Mouse (Mus musculus) gastrocnemius, adult 18-20 months (tissue): ENCODE measurements at regions not wholly inside any gene's neighbourhood (a gene's known extent, or its start where the extent isn't known, plus 50 kb on each side); places are given as distances from the start of the nearest gene placed in this dataset.

ENCODE experiments used
- DNase-seq: peaks from one replicate; pipeline ENCODE4 v3.0.0; 2021; ENCODE audit warnings: low spot score

DNA sequence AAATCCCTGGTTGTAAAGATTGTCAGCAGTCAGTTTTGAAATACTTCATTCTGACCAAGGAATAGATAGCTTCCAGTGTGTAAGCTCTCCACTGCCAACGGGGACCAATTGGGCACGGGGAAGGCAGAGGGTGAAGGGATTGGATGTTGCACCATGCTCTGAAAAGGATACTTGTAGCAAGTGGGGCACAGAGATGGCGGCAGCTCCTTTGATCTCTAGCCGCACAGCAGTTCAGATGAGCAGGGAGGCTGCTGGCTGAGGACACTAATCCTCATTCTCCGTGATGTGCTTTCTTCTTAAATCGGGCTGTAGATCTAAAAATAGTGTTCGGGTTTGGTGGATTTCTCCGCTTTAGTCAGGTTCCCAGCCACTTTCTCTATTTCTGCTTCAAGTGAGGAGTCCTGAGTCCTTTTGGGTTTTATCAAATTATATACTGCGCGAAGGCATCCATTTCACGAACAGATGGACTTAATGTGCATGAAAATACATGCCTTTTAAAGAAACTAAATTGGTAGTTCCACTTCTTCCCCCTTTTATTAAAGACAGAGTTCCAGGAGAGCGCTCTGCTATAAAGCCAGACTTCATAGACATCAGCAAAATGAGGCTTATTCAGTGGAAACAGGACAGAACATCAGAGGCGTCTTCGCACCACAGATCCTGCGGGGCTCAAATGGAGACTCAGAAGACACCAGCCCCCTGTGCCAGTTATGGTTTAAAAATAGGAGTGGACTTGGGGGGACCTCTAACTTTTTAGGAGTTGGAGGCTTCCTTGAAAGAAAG, 225.1 kb upstream of the Klf4 start:
- DNase-seq, result no peak

GRCm38 (mm10) chr4:55749949-55750600, 217.8 kb upstream of the Klf4 start:
- peak; percentile 58 for DNase-seq

DNA sequence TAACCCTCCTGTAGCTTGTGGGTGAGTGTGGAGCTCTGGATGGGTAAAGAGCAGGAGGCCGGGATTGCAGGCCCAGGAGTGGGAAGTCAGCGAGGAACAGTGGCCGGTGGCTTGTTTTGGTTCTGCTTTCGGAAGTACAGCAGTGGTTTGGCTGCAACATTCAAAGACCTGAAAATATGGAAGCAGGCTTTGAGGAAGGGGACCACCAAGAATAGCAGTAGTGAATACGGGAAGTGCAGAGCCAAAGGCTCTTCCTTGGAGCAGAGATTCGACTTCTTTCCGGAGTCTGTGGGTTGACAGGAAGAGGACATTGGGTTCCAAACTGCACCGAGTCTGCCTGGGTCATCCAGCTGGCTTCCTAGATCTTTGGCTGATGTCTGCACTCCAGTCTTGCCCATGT, 209.1 kb upstream of the Klf4 start:
- DNase-seq, result peak; percentile 32

- no peak for DNase-seq
Observed at GRCm38 (mm10) chr4:55740062-55740461, 207.8 kb upstream of the Klf4 start.

GRCm38 (mm10) chr4:55738714-55739113, 206.4 kb upstream of the Klf4 start:
- no peak for DNase-seq

- no peak for DNase-seq
Observed at GRCm38 (mm10) chr4:55735453-55735852, 203.2 kb upstream of the Klf4 start.

GRCm38 (mm10) chr4:55734331-55734730, 202.1 kb upstream of the Klf4 start:
- no peak for DNase-seq

- peak; percentile 20 for DNase-seq
Observed at GRCm38 (mm10) chr4:55733223-55733622, 201.0 kb upstream of the Klf4 start.

- peak; percentile 72 for DNase-seq
Observed at GRCm38 (mm10) chr4:55732006-55732405, 199.7 kb upstream of the Klf4 start.

DNA sequence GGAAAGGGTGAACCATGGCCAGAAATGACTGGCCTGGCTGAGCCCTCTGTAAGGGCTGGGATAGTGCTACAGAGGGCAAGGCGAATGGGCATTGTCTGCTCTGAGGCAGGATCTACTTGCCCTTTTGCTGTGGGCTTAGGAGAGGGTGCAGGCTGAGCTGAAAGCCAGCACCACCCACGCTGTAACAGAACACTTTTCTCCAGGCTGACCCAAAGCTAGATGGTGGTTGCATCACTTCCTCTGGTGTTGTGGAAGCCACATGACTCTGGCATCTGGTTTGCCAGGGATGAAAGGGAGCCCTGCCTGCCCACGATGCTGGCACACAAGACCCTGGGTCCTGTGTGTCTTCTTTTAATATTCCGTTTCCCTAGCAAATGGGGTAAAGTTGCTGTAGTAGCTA, 198.0 kb upstream of the Klf4 start:
- no peak for DNase-seq

DNA sequence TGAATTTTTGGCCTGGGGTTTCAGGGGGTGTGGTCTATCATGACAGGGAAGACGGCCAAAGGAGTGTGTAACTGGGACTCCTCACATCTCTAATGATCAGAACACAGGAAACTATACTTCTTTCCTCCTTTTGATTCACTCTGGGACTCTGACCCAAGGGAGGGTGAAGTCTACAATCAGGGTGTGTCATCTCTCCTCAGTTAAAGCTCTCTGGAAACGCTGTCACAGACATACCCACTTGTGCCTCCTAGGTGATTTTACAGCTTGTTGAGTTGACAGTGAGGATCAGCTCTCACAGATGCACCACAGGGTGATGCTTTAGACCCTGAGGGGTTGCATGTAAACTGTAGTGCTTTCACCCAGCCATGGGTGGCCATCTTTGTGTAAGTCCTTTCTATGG, 194.9 kb upstream of the Klf4 start:
- DNase-seq, result no peak

- no peak for DNase-seq
Observed at GRCm38 (mm10) chr4:55726081-55726480, 193.8 kb upstream of the Klf4 start.

DNA sequence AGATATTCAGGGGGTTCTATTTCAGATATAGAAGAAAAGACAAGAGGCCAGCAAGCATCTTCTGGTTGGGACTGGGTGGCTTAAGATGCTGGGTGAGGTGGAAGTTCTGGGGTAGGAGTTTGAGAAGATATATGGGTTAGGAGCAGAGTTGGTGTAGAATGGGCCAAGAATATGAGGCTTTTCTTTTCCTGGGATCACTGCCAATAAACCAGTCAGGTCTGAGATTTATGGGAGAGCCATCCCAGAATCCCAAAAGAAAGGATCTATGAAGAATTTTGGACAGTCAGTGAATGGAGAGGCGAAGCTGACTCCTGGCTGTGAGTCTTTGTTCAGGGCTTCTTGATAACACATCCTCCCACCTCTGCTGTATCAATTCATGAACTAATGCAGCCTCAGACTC, 192.0 kb upstream of the Klf4 start:
- DNase-seq, result no peak

DNA sequence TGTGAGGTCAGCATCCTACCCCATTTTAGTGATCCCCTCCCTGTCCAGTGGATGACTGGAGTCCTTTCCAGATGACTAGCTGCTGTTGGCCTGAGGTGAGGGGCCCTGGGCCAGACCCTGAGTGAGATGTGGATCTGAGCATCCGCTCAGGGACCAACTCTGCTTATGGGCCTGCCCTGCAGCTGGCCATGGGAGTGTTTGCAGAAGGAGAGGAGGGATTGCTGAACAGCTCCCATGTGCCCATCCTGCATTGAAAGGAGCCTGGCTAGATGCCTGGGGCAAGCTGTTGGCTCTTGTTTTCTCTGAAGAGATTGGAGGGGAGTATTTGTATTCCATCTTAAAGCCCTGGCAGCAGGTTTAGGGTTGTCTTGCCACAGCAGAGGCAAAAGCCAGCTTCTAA, 190.9 kb upstream of the Klf4 start:
- DNase-seq, result peak; percentile 56

- no peak for DNase-seq
Observed at GRCm38 (mm10) chr4:55722388-55722787, 190.1 kb upstream of the Klf4 start.

- DNase-seq, result peak; percentile 64
Observed at GRCm38 (mm10) chr4:55721834-55722233, 189.6 kb upstream of the Klf4 start.

GRCm38 (mm10) chr4:55718438-55718837, 186.2 kb upstream of the Klf4 start:
- DNase-seq, result peak; percentile 47

DNA sequence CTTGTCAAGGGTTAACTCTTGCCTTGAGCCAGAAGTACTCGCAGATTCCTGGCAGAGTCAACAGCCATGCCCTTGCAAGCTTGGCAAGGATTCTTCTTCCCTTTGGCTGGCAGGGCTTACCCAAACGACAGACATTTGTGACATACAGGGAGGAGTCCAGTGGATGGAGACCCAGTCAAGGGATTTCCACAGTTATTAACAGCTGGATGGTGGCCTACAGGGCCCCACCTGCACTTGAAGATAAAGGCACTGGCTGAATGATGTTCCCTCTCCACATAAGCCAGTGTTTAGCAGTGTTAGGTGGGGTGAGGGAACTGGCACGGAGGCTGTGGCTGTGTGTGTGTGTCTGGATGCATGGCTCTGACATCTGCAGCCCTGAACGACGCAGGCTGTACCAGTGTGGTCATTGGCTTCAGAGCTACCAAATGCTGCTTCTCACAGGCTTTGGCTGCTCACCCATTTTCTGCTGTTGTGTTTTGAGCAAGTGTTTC, 183.9 kb upstream of the Klf4 start:
- DNase-seq, result peak; percentile 43

- DNase-seq, result no peak
Observed at GRCm38 (mm10) chr4:55711500-55712341, 179.5 kb upstream of the Klf4 start.

- DNase-seq, result peak; percentile 31
Observed at GRCm38 (mm10) chr4:55710476-55710875, 178.2 kb upstream of the Klf4 start.

- DNase-seq, result no peak
Observed at GRCm38 (mm10) chr4:55708808-55709207, 176.5 kb upstream of the Klf4 start.

GRCm38 (mm10) chr4:55707916-55708315, 175.7 kb upstream of the Klf4 start:
- no peak for DNase-seq
